Mouse (Mus musculus) E14TG2a.4 (cell line): Measurements from ENCODE around the gene Cass4.

Experiments used
- CTCF ChIP-seq: conservative IDR thresholded peaks from 2 replicates; pipeline ENCODE4 v1.5.1; 2014; ENCODE audit warnings: low read length
- NANOG ChIP-seq: IDR thresholded peaks from 2 replicates; pipeline ENCODE4 v1.6.1; 2014; ENCODE audit warnings: borderline replicate concordance, low read length, mixed read lengths
- POU5F1 ChIP-seq: IDR thresholded peaks from 2 replicates; pipeline ENCODE4 v1.6.1; 2014; ENCODE audit warnings: low read length, borderline replicate concordance

- no peak for TF ChIP-seq CTCF
- TF ChIP-seq NANOG, result no peak
- no peak for TF ChIP-seq POU5F1
Measured at GRCm38 (mm10) chr2:172452458-172452857, 58.9 kb downstream of the Cass4 start.
